Mouse (Mus musculus) kidney, adult 9 months (tissue): Measurements from ENCODE around the gene Pla2g10.
"Not testable (repeated sequence)": the region's sequence is repeated elsewhere in the genome, so short reads cannot be mapped to it uniquely, and the experiment has no call there.

ENCODE experiments used
- DNase-seq: peaks from one replicate; pipeline ENCODE4 v3.0.0; 2022

Pla2g10 gene

GRCm38 (mm10) chr16:13727811-13728335, 2.9 kb downstream of the Pla2g10 start:
- DNase-seq: no peak

GRCm38 (mm10) chr16:13722937-13723336, 7.8 kb downstream of the Pla2g10 start:
- peak; percentile 28 for DNase-seq

- no peak for DNase-seq
Measured at GRCm38 (mm10) chr16:13716821-13717553, 13.8 kb downstream of the Pla2g10 start.

- no peak for DNase-seq
Measured at GRCm38 (mm10) chr16:13714910-13715309, 15.9 kb downstream of the Pla2g10 start.

GRCm38 (mm10) chr16:13704676-13705075, 26.1 kb downstream of the Pla2g10 start:
- DNase-seq: no peak

GRCm38 (mm10) chr16:13702184-13702583, 28.6 kb downstream of the Pla2g10 start:
- DNase-seq: peak; percentile 11

- DNase-seq: no peak
Measured at GRCm38 (mm10) chr16:13698998-13699397, 31.8 kb downstream of the Pla2g10 start.

GRCm38 (mm10) chr16:13678601-13679319, 52.0 kb downstream of the Pla2g10 start:
- DNase-seq: peak; percentile 21

GRCm38 (mm10) chr16:13674511-13674910, 56.3 kb downstream of the Pla2g10 start:
- DNase-seq: no peak

- peak; percentile 16 for DNase-seq
Measured at GRCm38 (mm10) chr16:13673114-13673513, 57.7 kb downstream of the Pla2g10 start.

GRCm38 (mm10) chr16:13672386-13672898, 58.3 kb downstream of the Pla2g10 start:
- DNase-seq: peak; percentile 76

- peak; percentile 94 for DNase-seq
Measured at GRCm38 (mm10) chr16:13671685-13672385, 58.9 kb downstream of the Pla2g10 start, which contains the start of the genes Bfar and 3110001I22Rik. TSS of gene Bfar (plus strand) at chr16:13671858. TSS of gene 3110001I22Rik (plus strand) at chr16:13671929.

GRCm38 (mm10) chr16:13670896-13671295, 59.9 kb downstream of the Pla2g10 start:
- DNase-seq: not testable (repeated sequence)

- no peak for DNase-seq
Measured at GRCm38 (mm10) chr16:13669282-13669681, 61.5 kb downstream of the Pla2g10 start.

- peak; percentile 14 for DNase-seq
Measured at GRCm38 (mm10) chr16:13668402-13669108, 62.2 kb downstream of the Pla2g10 start.

- peak; percentile 93 for DNase-seq
Measured at GRCm38 (mm10) chr16:13667878-13668343, 62.9 kb downstream of the Pla2g10 start, which contains the start of gene Parn. TSS of gene Parn (minus strand) at chr16:13668170.
